Mouse (Mus musculus): ENCODE measurements around the gene Fut11.

DNA sequence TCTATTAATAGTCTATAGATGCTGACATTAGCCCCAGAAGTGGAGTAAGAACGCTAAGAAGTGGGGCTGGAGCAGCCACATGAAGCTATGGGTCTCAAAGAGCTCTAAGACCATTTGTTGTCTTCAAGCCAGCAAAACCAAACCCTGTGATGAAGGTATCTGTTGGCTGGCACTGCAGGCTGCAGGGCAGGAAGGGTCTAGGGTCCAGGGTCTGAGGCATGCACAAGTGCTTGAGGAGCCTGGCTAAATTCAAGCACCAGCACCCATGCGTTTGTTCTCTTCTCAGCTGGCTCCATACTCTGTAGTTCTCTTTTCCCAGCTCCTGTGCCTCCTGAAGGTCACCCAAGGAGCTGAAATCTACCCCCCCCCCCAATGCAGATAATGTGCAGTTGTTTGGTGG lies 40.3 kb downstream of the Fut11 start:
- TF ChIP-seq CTCF (IDR thresholded peaks at IDR 0.05; ENCODE audit: low read depth, low read length) (no peak), GATA1 (IDR thresholded peaks at IDR 0.05; ENCODE audit: borderline replicate concordance, low read length) (no peak), TAL1 (conservative IDR thresholded peaks at IDR 0.05; ENCODE audit: low read depth, low read length) (no peak), GATA2 (IDR thresholded peaks at IDR 0.05; ENCODE audit: borderline replicate concordance, low read depth, low read length) (no peak), POLR2AphosphoS5 (IDR thresholded peaks at IDR 0.05; ENCODE audit: insufficient replicate concordance, low read depth, low read length) (no peak)

Data from G1E (cell line).